Mouse (Mus musculus): ENCODE measurements around the gene Zbtb38. TPM values are rescaled to one million over a fixed set of nuclear protein-coding genes. Genes with fewer than 3 reads are reported as not detected.

The Zbtb38 gene
- total and polyA plus RNA-seq, 3 experiments = 3.7 to 38.2 (median 37.6) TPM

DNA sequence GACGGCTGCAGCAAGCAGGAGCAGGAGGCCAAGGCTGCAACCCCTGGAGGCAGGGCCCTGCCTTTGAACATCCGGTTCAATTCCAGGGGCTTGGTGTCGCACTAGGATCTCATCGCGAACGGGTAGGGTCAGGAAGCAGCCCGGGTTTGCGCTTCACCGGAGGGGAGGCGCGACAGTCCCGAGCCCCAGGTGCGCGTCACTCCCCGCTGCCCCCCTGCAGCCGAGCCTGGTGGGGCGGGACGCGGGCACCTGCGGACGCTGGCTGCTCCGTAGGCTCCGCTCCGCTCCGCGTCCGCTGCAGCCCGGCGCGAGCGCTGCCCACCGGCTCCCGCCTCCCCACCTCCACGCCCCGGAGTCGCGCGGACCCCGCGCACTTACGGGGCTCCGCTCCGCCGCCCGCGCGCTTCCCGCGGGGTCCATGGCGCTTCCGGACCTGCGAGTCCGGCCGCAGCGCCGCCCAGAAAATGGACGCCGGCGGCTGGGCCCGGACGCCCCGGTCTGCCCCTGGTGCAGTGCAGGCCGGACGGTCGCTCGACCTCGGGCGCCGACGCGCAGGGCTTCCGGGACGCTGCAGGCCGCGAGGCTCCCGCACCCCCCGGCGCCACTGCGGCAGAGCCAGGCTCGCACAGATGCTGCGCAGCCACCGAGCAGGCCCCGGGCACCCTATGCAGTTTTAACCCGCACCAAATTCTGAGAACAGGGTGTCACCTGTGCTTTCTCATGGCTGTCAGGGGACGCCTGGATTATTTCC, 33.0 kb downstream of the Zbtb38 start:
- peak overlapping the region; percentile 93 for H3K4me3 ChIP-seq (ENCODE audit: low read depth, low read length)
- H3K9me3 ChIP-seq (replicated peaks) = no peaks in the 10 kb centered on the region
- H3K4me1 ChIP-seq (ENCODE audit: insufficient read depth, low read depth, low read length) = peaks cover 58% of the 10 kb centered on the region
- ATAC-seq (ENCODE audit: extremely low read depth, insufficient number of reproducible peaks, low FRiP score, poor library complexity, severe bottlenecking) (peak; percentile 75), DNase-seq (ENCODE audit: low spot score) (peak; percentile 69)
- peaks cover 37% of the 10 kb centered on the region for H3K36me3 ChIP-seq (replicated peaks)
- TF ChIP-seq CTCF (IDR thresholded peaks at IDR 0.05; ENCODE audit: low read depth, low read length) = no peak
- TF ChIP-seq GATA2 (IDR thresholded peaks at IDR 0.05; ENCODE audit: borderline replicate concordance, low read depth, low read length) = no peak
- no peak for TF ChIP-seq GATA1 (IDR thresholded peaks at IDR 0.05; ENCODE audit: borderline replicate concordance, low read length)
- no peaks in the 10 kb centered on the region for H3K27me3 ChIP-seq (ENCODE audit: insufficient read depth, low read length)

DNA sequence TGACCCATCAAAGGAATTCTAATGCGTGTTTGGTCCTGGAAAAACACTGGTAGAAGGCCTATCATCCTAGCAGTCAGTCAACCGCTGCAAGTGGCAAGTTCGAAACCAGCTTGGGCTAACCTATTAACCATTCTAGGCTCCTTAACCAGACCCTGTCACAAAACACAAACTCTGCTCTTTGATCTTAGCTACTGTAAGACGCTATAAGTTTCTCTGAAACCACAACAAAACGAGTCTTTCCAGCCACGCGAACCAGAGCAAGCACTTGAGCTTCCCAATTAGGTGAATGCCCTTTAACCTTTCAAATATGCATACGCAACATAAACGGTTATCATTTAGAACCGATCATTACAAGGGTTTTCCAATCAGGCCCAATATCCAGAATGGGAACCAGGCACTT, 33.7 kb downstream of the Zbtb38 start:
- peak overlapping the region; percentile 93 for H3K4me3 ChIP-seq (ENCODE audit: low read depth, low read length)
- peaks cover 61% of the 10 kb centered on the region for H3K4me1 ChIP-seq (ENCODE audit: insufficient read depth, low read depth, low read length)
- no peaks in the 10 kb centered on the region for H3K27me3 ChIP-seq (ENCODE audit: insufficient read depth, low read length)
- TF ChIP-seq POLR2AphosphoS5 (IDR thresholded peaks at IDR 0.05; ENCODE audit: insufficient replicate concordance, low read depth, low read length) = no peak
- TF ChIP-seq CTCF (IDR thresholded peaks at IDR 0.05; ENCODE audit: low read depth, low read length) = no peak
- TF ChIP-seq GATA2 (IDR thresholded peaks at IDR 0.05; ENCODE audit: borderline replicate concordance, low read depth, low read length) = no peak
- TF ChIP-seq TAL1 (conservative IDR thresholded peaks at IDR 0.05; ENCODE audit: low read depth, low read length) = no peak
- TF ChIP-seq GATA1 (IDR thresholded peaks at IDR 0.05; ENCODE audit: borderline replicate concordance, low read length) = no peak
- peaks cover 44% of the 10 kb centered on the region for H3K36me3 ChIP-seq (replicated peaks)
- DNase-seq (ENCODE audit: low spot score) = no peak
- ATAC-seq (ENCODE audit: extremely low read depth, insufficient number of reproducible peaks, low FRiP score, poor library complexity, severe bottlenecking) = no peak
- no peaks in the 10 kb centered on the region for H3K9me3 ChIP-seq (replicated peaks)

DNA sequence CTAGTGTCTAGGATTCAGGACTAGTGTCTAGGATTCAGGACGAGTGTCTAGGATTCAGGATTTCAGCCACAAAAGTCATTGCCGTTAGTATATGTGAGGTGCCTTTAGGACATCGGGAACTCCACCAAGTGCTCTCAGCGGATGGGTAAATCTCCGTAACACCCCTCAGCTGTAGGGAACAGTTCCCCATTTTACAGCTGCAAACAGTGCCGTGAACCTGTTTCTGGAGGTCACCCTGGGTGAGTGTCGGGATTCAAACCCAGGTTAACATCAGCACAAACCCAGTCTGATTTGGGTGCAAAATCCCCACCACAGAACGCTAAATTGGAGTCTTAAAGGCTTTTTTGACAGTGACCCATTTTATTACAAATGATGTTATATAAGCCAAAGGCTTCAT, 34.2 kb downstream of the Zbtb38 start:
- Histone ChIP-seq H3K4me3 (ENCODE audit: low read depth, low read length) (peak overlapping the region; percentile 93), H3K9me3 (replicated peaks) (no peaks in the 10 kb centered on the region), H3K4me1 (ENCODE audit: insufficient read depth, low read depth, low read length) (peaks cover 58% of the 10 kb centered on the region), H3K36me3 (replicated peaks) (peaks cover 45% of the 10 kb centered on the region), H3K27me3 (ENCODE audit: insufficient read depth, low read length) (no peaks in the 10 kb centered on the region)
- ATAC-seq (ENCODE audit: extremely low read depth, insufficient number of reproducible peaks, low FRiP score, poor library complexity, severe bottlenecking) = no peak
- TF ChIP-seq CTCF (IDR thresholded peaks at IDR 0.05; ENCODE audit: low read depth, low read length) = no peak
- no peak for TF ChIP-seq TAL1 (conservative IDR thresholded peaks at IDR 0.05; ENCODE audit: low read depth, low read length)
- no peak for TF ChIP-seq GATA1 (IDR thresholded peaks at IDR 0.05; ENCODE audit: borderline replicate concordance, low read length)
- TF ChIP-seq GATA2 (IDR thresholded peaks at IDR 0.05; ENCODE audit: borderline replicate concordance, low read depth, low read length) = no peak
- no peak for TF ChIP-seq POLR2AphosphoS5 (IDR thresholded peaks at IDR 0.05; ENCODE audit: insufficient replicate concordance, low read depth, low read length)
- DNase-seq (ENCODE audit: low spot score) = no peak

DNA sequence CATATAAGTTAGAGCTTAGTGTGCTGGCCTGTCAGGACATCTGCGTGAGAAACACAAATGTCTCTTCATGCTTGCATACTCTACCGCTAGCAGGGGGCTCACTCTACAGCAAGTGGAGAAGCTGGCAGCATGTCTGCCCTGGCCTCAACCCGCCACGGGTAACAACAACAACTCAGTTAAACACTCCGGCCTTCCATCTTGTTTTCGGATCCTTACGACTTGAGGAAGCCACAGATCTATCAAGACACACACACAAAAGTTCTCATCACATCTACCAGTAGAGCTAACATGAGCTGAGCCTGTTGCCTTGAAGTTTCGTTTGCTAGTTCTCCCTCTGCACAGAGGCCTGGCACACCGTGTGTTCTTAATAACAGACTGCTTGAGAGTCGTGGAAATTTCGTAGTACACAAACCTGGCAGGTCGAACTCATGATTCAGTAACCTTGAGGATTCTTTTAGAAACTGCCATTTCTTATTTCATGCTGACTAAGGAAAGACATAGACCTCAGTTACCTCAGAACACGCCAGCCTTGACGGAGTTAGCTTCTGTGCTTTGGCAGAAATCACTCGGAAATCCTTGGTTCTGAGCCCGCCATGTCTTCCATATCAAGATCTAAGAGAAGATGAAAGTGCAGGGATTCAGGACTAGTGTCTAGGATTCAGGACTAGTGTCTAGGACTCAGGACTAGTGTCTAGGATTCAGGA, 34.8 kb downstream of the Zbtb38 start:
- no peaks in the 10 kb centered on the region for H3K9me3 ChIP-seq (replicated peaks)
- DNase-seq (ENCODE audit: low spot score) = no peak
- peaks cover 45% of the 10 kb centered on the region for H3K36me3 ChIP-seq (replicated peaks)
- H3K4me3 ChIP-seq (ENCODE audit: low read depth, low read length) = peak overlapping the region; percentile 93; the same call in 1 of the 2 replicates
- no peaks in the 10 kb centered on the region for H3K27me3 ChIP-seq (ENCODE audit: insufficient read depth, low read length)
- ATAC-seq (ENCODE audit: extremely low read depth, insufficient number of reproducible peaks, low FRiP score, poor library complexity, severe bottlenecking) = no peak
- peaks cover 59% of the 10 kb centered on the region for H3K4me1 ChIP-seq (ENCODE audit: insufficient read depth, low read depth, low read length)
- TF ChIP-seq POLR2AphosphoS5 (IDR thresholded peaks at IDR 0.05; ENCODE audit: insufficient replicate concordance, low read depth, low read length) (no peak), TAL1 (conservative IDR thresholded peaks at IDR 0.05; ENCODE audit: low read depth, low read length) (no peak), GATA1 (IDR thresholded peaks at IDR 0.05; ENCODE audit: borderline replicate concordance, low read length) (no peak), CTCF (IDR thresholded peaks at IDR 0.05; ENCODE audit: low read depth, low read length) (no peak), GATA2 (IDR thresholded peaks at IDR 0.05; ENCODE audit: borderline replicate concordance, low read depth, low read length) (no peak)

DNA sequence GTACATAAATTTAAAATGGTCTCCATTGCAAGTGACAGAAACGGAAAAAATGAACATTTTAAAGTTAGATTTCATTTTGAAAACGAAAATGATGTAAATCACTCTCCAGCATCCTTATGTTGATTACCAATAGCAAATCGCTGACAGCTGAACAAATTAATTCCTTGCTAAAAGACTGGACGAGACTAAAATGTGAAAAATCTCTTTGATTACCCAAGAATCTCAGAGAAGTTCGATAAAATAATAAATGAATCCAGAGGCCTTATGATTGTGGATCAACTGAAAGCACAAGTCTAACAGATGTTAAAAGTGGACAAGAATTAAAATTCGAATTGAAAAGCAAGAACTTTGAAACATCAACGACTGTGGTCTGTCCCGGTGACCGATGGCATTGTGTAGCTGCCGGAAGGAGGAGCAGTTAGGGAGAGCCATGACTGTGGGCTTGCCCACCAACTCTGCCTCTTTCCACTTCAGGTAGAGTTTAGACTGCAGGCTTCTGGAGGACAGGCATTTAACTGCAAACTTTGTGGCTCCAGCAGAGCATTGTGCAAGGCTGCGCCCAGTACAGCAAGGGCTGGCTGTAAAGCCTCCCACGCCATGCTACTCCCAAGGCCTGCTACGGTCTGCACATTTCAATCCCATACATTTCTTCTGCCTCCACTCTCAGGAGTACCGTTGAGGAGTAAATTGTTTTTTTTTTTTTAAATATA, 35.7 kb downstream of the Zbtb38 start:
- H3K9me3 ChIP-seq (replicated peaks) = no peaks in the 10 kb centered on the region
- H3K36me3 ChIP-seq (replicated peaks) = peaks cover 52% of the 10 kb centered on the region
- no peak for ATAC-seq (ENCODE audit: extremely low read depth, insufficient number of reproducible peaks, low FRiP score, poor library complexity, severe bottlenecking)
- peaks cover 67% of the 10 kb centered on the region for H3K4me1 ChIP-seq (ENCODE audit: insufficient read depth, low read depth, low read length)
- no peak for DNase-seq (ENCODE audit: low spot score)
- TF ChIP-seq TAL1 (conservative IDR thresholded peaks at IDR 0.05; ENCODE audit: low read depth, low read length) (no peak), POLR2AphosphoS5 (IDR thresholded peaks at IDR 0.05; ENCODE audit: insufficient replicate concordance, low read depth, low read length) (no peak), GATA2 (IDR thresholded peaks at IDR 0.05; ENCODE audit: borderline replicate concordance, low read depth, low read length) (no peak), CTCF (IDR thresholded peaks at IDR 0.05; ENCODE audit: low read depth, low read length) (no peak), GATA1 (IDR thresholded peaks at IDR 0.05; ENCODE audit: borderline replicate concordance, low read length) (no peak)
- H3K27me3 ChIP-seq (ENCODE audit: insufficient read depth, low read length) = no peaks in the 10 kb centered on the region
- no peak overlapping the region for H3K4me3 ChIP-seq (ENCODE audit: low read depth, low read length)

DNA sequence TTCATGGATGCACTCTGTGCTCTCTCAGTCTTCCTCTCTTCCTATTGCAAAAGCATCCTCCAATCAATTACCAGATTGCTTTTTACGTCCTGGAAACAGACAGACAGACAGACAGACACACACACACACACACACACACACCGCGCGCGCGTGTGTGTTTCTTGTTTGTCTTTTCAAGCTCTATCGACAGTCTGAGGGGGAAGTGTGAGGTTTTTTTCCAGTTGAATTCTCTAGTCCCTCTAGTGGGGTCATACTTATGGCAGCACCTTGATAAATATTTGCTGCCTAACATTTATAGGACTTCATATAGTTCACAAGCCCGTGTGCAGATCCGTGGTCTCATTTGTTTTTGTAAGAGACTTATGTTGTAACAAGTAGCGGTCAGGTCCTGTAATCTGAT, 36.5 kb downstream of the Zbtb38 start:
- no peak for DNase-seq (ENCODE audit: low spot score)
- ATAC-seq (ENCODE audit: extremely low read depth, insufficient number of reproducible peaks, low FRiP score, poor library complexity, severe bottlenecking) = no peak
- H3K36me3 ChIP-seq (replicated peaks) = peaks cover 59% of the 10 kb centered on the region
- no peaks in the 10 kb centered on the region for H3K27me3 ChIP-seq (ENCODE audit: insufficient read depth, low read length)
- H3K9me3 ChIP-seq (replicated peaks) = no peaks in the 10 kb centered on the region
- H3K4me3 ChIP-seq (ENCODE audit: low read depth, low read length) = no peak overlapping the region
- H3K4me1 ChIP-seq (ENCODE audit: insufficient read depth, low read depth, low read length) = peaks cover 71% of the 10 kb centered on the region
- TF ChIP-seq CTCF (IDR thresholded peaks at IDR 0.05; ENCODE audit: low read depth, low read length) = no peak
- TF ChIP-seq GATA1 (IDR thresholded peaks at IDR 0.05; ENCODE audit: borderline replicate concordance, low read length) = no peak
- TF ChIP-seq TAL1 (conservative IDR thresholded peaks at IDR 0.05; ENCODE audit: low read depth, low read length) = no peak
- TF ChIP-seq POLR2AphosphoS5 (IDR thresholded peaks at IDR 0.05; ENCODE audit: insufficient replicate concordance, low read depth, low read length) = no peak
- TF ChIP-seq GATA2 (IDR thresholded peaks at IDR 0.05; ENCODE audit: borderline replicate concordance, low read depth, low read length) = no peak
